Mouse (Mus musculus): ENCODE measurements around the gene Prr14. TPM values are rescaled to one million over a fixed set of nuclear protein-coding genes. Genes with fewer than 3 reads are reported as not detected.
A peak's percentile ranks its signal among the peaks of the same experiment; 100 is the strongest.

The Prr14 gene
- polyA plus RNA-seq, 1 experiment from 2014 or later, result 48.7 TPM

GRCm38 (mm10) chr7:127513781-127514180 lies 54.4 kb downstream of the Prr14 start:
- no peak for ATAC-seq (ENCODE audit: insufficient number of reproducible peaks, insufficient read depth, low FRiP score, low TSS enrichment)
- H3K36me3 ChIP-seq, result peaks cover 33% of the 10 kb centered on the region
- H3K27me3 ChIP-seq, result no peaks in the 10 kb centered on the region
- 78% methylated on average over 3 of the region's 3 CpGs for WGBS
- peak overlapping the region; percentile 60 for H3K4me2 ChIP-seq (replicated peaks)
- H3K27ac ChIP-seq, result 0 out of 2 replicates have a peak overlapping the region, but pooled peaks have one; percentile 95
- H3K4me1 ChIP-seq, result peaks cover 16% of the 10 kb centered on the region
- no peak overlapping the region for H3K9ac ChIP-seq
- H3K9me3 ChIP-seq, result no peaks in the 10 kb centered on the region
- peak overlapping the region; percentile 66 for H3K4me3 ChIP-seq

- WGBS, result 91% methylated on average over 7 of the region's 7 CpGs
- Histone ChIP-seq H3K9ac (no peak overlapping the region), H3K27ac (no peak overlapping the region), H3K27me3 (no peaks in the 10 kb centered on the region), H3K4me2 (replicated peaks) (no peak overlapping the region), H3K4me1 (peaks cover 16% of the 10 kb centered on the region), H3K9me3 (no peaks in the 10 kb centered on the region), H3K36me3 (peaks cover 45% of the 10 kb centered on the region), H3K4me3 (no peak overlapping the region)
- no peak for ATAC-seq (ENCODE audit: insufficient number of reproducible peaks, insufficient read depth, low FRiP score, low TSS enrichment)
Observed at GRCm38 (mm10) chr7:127515846-127516245, 56.4 kb downstream of the Prr14 start.

- Histone ChIP-seq H3K27me3 (no peaks in the 10 kb centered on the region), H3K36me3 (peaks cover 50% of the 10 kb centered on the region), H3K4me3 (no peak overlapping the region), H3K9ac (no peak overlapping the region), H3K9me3 (no peaks in the 10 kb centered on the region), H3K27ac (no peak overlapping the region), H3K4me1 (peaks cover 13% of the 10 kb centered on the region), H3K4me2 (replicated peaks) (no peak overlapping the region)
- WGBS, result 90% methylated on average over 7 of the region's 7 CpGs
- no peak for ATAC-seq (ENCODE audit: insufficient number of reproducible peaks, insufficient read depth, low FRiP score, low TSS enrichment)
Observed at GRCm38 (mm10) chr7:127516344-127516743, 56.9 kb downstream of the Prr14 start.

GRCm38 (mm10) chr7:127519284-127519683 lies 59.9 kb downstream of the Prr14 start, which contains the start of gene Gm42715:
Gm42715 (plus strand) TSS chr7:127519584.
- WGBS, result 93% methylated on average over 3 of the region's 3 CpGs
- Histone ChIP-seq H3K4me2 (replicated peaks) (no peak within 1 kb of the TSS), H3K36me3 (peaks cover 77% of the 10 kb centered on the region)

More at GRCm38 (mm10) chr7:127519284-127519683, 59.9 kb downstream of the Prr14 start, which contains the start of gene Gm42715:
- Histone ChIP-seq H3K4me3 (no peak within 1 kb of the TSS), H3K9ac (no peak within 1 kb of the TSS), H3K27ac (no peak within 1 kb of the TSS), H3K27me3 (no peaks in the 10 kb centered on the region), H3K9me3 (no peaks in the 10 kb centered on the region), H3K4me1 (no peaks in the 10 kb centered on the region)
- no peak for ATAC-seq (ENCODE audit: insufficient number of reproducible peaks, insufficient read depth, low FRiP score, low TSS enrichment)

Small RNA genes within 50 kb of the gene (microRNA-seq; reads per million reads assigned to microRNA genes)
- not detected for gene Gm47278
- not detected for gene Mir7060

Other genes starting within 250 kb of the Prr14 start
- 63.2 and 63.3 TPM in 2 replicates for gene Zfp553, start 226.6 kb upstream of the Prr14 start, polyA plus RNA-seq (2016; fragmentation: Nextera tagmentation; extraction: Ambion mirVana)
- gene Sept1, start 226.5 kb upstream of the Prr14 start, polyA plus RNA-seq (2016; fragmentation: Nextera tagmentation; extraction: Ambion mirVana), result 34.0 and 39.7 TPM in 2 replicates
- gene Zfp771, start 215.3 kb upstream of the Prr14 start, polyA plus RNA-seq (2016; fragmentation: Nextera tagmentation; extraction: Ambion mirVana), result 82.9 and 89.3 TPM in 2 replicates
- gene Dctpp1, start 198.9 kb upstream of the Prr14 start, polyA plus RNA-seq (2016; fragmentation: Nextera tagmentation; extraction: Ambion mirVana), result 196 and 203 TPM in 2 replicates
- gene Sephs2, start 185.6 kb upstream of the Prr14 start, polyA plus RNA-seq (2016; fragmentation: Nextera tagmentation; extraction: Ambion mirVana), result 80.1 and 80.4 TPM in 2 replicates
- 0.88 and 0.91 TPM in 2 replicates for gene Itgal, start 163.4 kb upstream of the Prr14 start, polyA plus RNA-seq (2016; fragmentation: Nextera tagmentation; extraction: Ambion mirVana)
- gene Zfp768, start 114.0 kb upstream of the Prr14 start, polyA plus RNA-seq (2016; fragmentation: Nextera tagmentation; extraction: Ambion mirVana), result 22.3 and 22.5 TPM in 2 replicates
- gene Zfp747, start 83.6 kb upstream of the Prr14 start, polyA plus RNA-seq (2016; fragmentation: Nextera tagmentation; extraction: Ambion mirVana), result 9.3 and 10.5 TPM in 2 replicates
- 6.0 and 6.9 TPM in 2 replicates for gene 9130019O22Rik, start 72.4 kb upstream of the Prr14 start, polyA plus RNA-seq (2016; fragmentation: Nextera tagmentation; extraction: Ambion mirVana)
- gene E430018J23Rik, start 66.0 kb upstream of the Prr14 start, polyA plus RNA-seq (2016; fragmentation: Nextera tagmentation; extraction: Ambion mirVana), result 6.9 and 7.8 TPM in 2 replicates
- 7.9 and 8.5 TPM in 2 replicates for gene Zfp764, start 52.8 kb upstream of the Prr14 start, polyA plus RNA-seq (2016; fragmentation: Nextera tagmentation; extraction: Ambion mirVana)
- gene Zfp688, start 37.5 kb upstream of the Prr14 start, polyA plus RNA-seq (2016; fragmentation: Nextera tagmentation; extraction: Ambion mirVana), result 25.0 and 28.4 TPM in 2 replicates
- gene Zfp689, start 10.5 kb upstream of the Prr14 start, polyA plus RNA-seq (2016; fragmentation: Nextera tagmentation; extraction: Ambion mirVana), result 16.5 and 16.7 TPM in 2 replicates
- gene Fbrs, start 19.6 kb downstream of the Prr14 start, polyA plus RNA-seq (2016; fragmentation: Nextera tagmentation; extraction: Ambion mirVana), result 14.6 and 14.8 TPM in 2 replicates
- gene Srcap, start 52.4 kb downstream of the Prr14 start, polyA plus RNA-seq (2016; fragmentation: Nextera tagmentation; extraction: Ambion mirVana), result 88.0 and 88.4 TPM in 2 replicates
- 16.9 and 17.2 TPM in 2 replicates for gene Gm42715, start 60.0 kb downstream of the Prr14 start, polyA plus RNA-seq (2016; fragmentation: Nextera tagmentation; extraction: Ambion mirVana)
- gene Tmem265, start 101.8 kb downstream of the Prr14 start, polyA plus RNA-seq (2016; fragmentation: Nextera tagmentation; extraction: Ambion mirVana), result 4.8 and 5.7 TPM in 2 replicates
- 39.3 and 42.9 TPM in 2 replicates for gene Phkg2, start 113.7 kb downstream of the Prr14 start, polyA plus RNA-seq (2016; fragmentation: Nextera tagmentation; extraction: Ambion mirVana)
- 11.0 and 11.3 TPM in 2 replicates for gene Ccdc189, start 129.0 kb downstream of the Prr14 start, polyA plus RNA-seq (2016; fragmentation: Nextera tagmentation; extraction: Ambion mirVana)
- gene Rnf40, start 129.2 kb downstream of the Prr14 start, polyA plus RNA-seq (2016; fragmentation: Nextera tagmentation; extraction: Ambion mirVana), result 63.0 and 66.2 TPM in 2 replicates
- gene Zfp629, start 156.2 kb downstream of the Prr14 start, polyA plus RNA-seq (2016; fragmentation: Nextera tagmentation; extraction: Ambion mirVana), result 24.6 and 25.1 TPM in 2 replicates
- 127 and 141 TPM in 2 replicates for gene Bcl7c, start 249.3 kb downstream of the Prr14 start, polyA plus RNA-seq (2016; fragmentation: Nextera tagmentation; extraction: Ambion mirVana)

All from embryonic facial prominence, embryonic 12.5 days (tissue).